Mouse (Mus musculus) erythroblast, embryonic 14.5 days (primary cell): ENCODE measurements around the gene Tapbpl.

ENCODE experiments used
- GATA1 ChIP-seq: IDR thresholded peaks from 2 replicates; pipeline ENCODE4 v1.6.1; 2012; ENCODE audit warnings: low read length, inconsistent platforms, mixed read lengths
- TAL1 ChIP-seq: IDR thresholded peaks from 3 replicates; pipeline ENCODE4 v1.6.1; 2012; ENCODE audit warnings: low read length, inconsistent platforms, mixed read lengths

DNA sequence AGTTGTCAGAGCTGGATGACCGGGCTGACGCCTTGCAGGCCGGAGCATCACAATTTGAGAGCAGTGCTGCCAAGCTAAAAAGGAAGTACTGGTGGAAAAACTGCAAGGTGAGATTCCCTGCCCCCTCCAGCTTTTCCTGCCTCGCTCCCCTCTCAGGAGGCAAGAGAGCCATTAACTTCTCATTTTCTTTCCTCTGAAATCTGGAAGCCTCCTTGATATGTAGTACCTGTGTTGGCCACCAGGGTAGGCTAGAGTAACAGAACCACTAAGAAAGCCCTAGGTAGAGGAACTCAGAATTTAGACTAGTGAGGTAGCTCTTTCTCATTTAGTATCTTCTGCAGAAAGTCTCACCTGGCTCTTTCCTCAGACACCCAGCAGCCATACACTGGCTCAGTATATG is 12.7 kb downstream of the Tapbpl start:
- TF ChIP-seq GATA1 (no peak), TAL1 (no peak)
